8 mouse cellular contexts compared by ENCODE assay signal in the genomic region with DNA sequence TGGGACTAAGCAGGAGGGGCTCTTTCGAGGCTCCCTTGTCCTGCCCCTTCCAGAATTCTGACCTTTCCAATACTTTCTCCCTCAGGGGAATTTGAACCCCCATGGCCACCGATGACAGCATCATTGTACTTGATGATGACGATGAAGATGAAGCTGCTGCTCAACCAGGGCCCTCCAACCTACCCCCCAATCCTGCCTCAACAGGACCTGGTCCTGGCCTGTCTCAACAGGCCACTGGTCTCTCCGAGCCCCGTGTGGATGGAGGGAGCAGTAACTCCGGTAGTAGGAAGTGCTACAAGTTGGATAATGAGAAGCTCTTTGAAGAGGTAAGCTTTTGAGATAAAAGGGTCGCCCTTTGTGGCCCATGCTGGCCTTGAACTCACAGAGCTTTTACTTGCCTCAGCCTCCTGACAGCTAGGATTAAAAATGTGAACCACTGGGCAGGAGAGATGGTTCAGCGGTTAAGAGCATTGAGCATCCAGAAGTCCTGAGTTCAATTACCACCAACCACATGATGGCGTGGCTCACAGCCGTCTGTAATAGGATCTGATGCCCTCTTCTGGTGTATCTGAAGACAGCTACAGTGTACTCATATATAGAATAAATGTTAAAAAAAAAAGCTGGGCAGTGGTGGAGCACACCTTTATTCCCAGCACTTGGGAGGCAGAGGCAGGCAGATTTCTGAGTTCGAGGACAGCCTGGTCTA. TPM values are rescaled to one million over a fixed set of nuclear protein-coding genes. Genes with fewer than 3 reads are reported as not detected.
DNase-seq lines count a peak whose midpoint lies in the region; ATAC-seq and TF ChIP-seq lines count a peak whose summit lies in the region.

No protein-coding gene starts in this region.

- no peak for ATAC-seq in limb, embryonic 12.5 days (ENCODE audit: insufficient number of reproducible peaks, insufficient read depth, low FRiP score, low TSS enrichment, low read depth)
- ATAC-seq in stomach, embryonic 16.5 days (ENCODE audit: insufficient read depth, low FRiP score) = no peak
- no peak for ATAC-seq in inflammation-experienced regulatory T-cells, adult 6 months

- H3K4me2 ChIP-seq in limb, embryonic 12.5 days = peak overlapping the region; percentile 94
- H3K4me2 ChIP-seq in stomach, embryonic 16.5 days (ENCODE audit: low read depth, low read length) = peak overlapping the region; percentile 76

- no peaks in the 10 kb centered on the region; the same call in 1 of the 2 replicates for H3K4me1 ChIP-seq in cerebellum, adult 2 months (ENCODE audit: control insufficient read depth, insufficient read depth, low read length)
- H3K4me1 ChIP-seq in limb, embryonic 12.5 days (replicated peaks) = peaks cover 39% of the 10 kb centered on the region
- H3K4me1 ChIP-seq in stomach, embryonic 16.5 days (ENCODE audit: control insufficient read depth, insufficient read depth, low read length) = peaks cover 20% of the 10 kb centered on the region

- H3K9me3 ChIP-seq in limb, embryonic 12.5 days = no peaks in the 10 kb centered on the region
- H3K9me3 ChIP-seq in stomach, embryonic 16.5 days (replicated peaks; ENCODE audit: control insufficient read depth, low read length) = no peaks in the 10 kb centered on the region

- TF ChIP-seq CTCF in cerebellum, adult 2 months (IDR thresholded peaks at IDR 0.05; ENCODE audit: borderline replicate concordance, insufficient read depth, low read depth, low read length) = 0 out of 2 replicates have a peak, but pooled peaks have one; percentile 2

- H3K36me3 ChIP-seq in limb, embryonic 12.5 days = peaks cover 47% of the 10 kb centered on the region
- H3K36me3 ChIP-seq in stomach, embryonic 16.5 days (ENCODE audit: control insufficient read depth, insufficient read depth, low read length) = peaks cover 24% of the 10 kb centered on the region

- no peak for DNase-seq in cerebellum, adult 2 months
- no peak for DNase-seq in cerebellum, postnatal 10 days
- peak; percentile 29 for DNase-seq in thymus, postnatal 0 days (ENCODE audit: low spot score)
- no peak for DNase-seq in thymus, postnatal 14 days
- no peak for DNase-seq in spleen, postnatal 36 days (ENCODE audit: low spot score in 2 of 2)

- H3K27ac ChIP-seq in cerebellum, adult 2 months (ENCODE audit: insufficient read depth, low read length) = no peak overlapping the region
- H3K27ac ChIP-seq in limb, embryonic 12.5 days = peak overlapping the region; percentile 91; the same call in 1 of the 2 replicates
- peak overlapping the region; percentile 97 for H3K27ac ChIP-seq in stomach, embryonic 16.5 days (ENCODE audit: low read length)

- 38% methylated on average over 11 of the region's 11 CpGs for WGBS in cerebellum, adult 2 months
- 54% methylated on average over 11 of the region's 11 CpGs for WGBS in limb, embryonic 12.5 days
- WGBS in stomach, embryonic 16.5 days = 47% methylated on average over 11 of the region's 11 CpGs

- no peak for TF ChIP-seq POLR2A in cerebellum, adult 2 months (IDR thresholded peaks at IDR 0.05; ENCODE audit: borderline replicate concordance, insufficient read depth, low read length)

- H3K4me3 ChIP-seq in cerebellum, adult 2 months (replicated peaks; ENCODE audit: insufficient read depth, low read depth, low read length) = no peak overlapping the region
- H3K4me3 ChIP-seq in limb, embryonic 12.5 days (replicated peaks) = peak overlapping the region; percentile 75
- H3K4me3 ChIP-seq in stomach, embryonic 16.5 days (replicated peaks; ENCODE audit: low read length) = peak overlapping the region; percentile 92

- peak overlapping the region; percentile 81 for H3K9ac ChIP-seq in limb, embryonic 12.5 days (replicated peaks)
- H3K9ac ChIP-seq in stomach, embryonic 16.5 days (ENCODE audit: low read length) = peak overlapping the region; percentile 94

- H3K27me3 ChIP-seq in cerebellum, adult 2 months (ENCODE audit: control insufficient read depth, insufficient read depth, low read length) = no peaks in the 10 kb centered on the region
- no peaks in the 10 kb centered on the region for H3K27me3 ChIP-seq in limb, embryonic 12.5 days
- no peaks in the 10 kb centered on the region for H3K27me3 ChIP-seq in stomach, embryonic 16.5 days (ENCODE audit: control insufficient read depth, insufficient read depth, low read length)

RNA-seq across cellular contexts. Expression of a gene that starts 1.3 kb away (rescaled TPM):
- polyA plus RNA-seq in cerebellum, adult 2 months (2012; rRNA removed) = 28.6 and 30.4 TPM in 2 replicates
- polyA plus RNA-seq in thymus, postnatal 0 days (2015; fragmentation: Nextera tagmentation; extraction: Ambion mirVana) = 62.9 and 67.8 TPM in 2 replicates
- polyA plus RNA-seq in limb, embryonic 12.5 days (2016; fragmentation: Nextera tagmentation; extraction: Ambion mirVana) = 66.2 and 79.3 TPM in 2 replicates
- 40.9 and 44.4 TPM in 2 replicates for polyA plus RNA-seq in stomach, embryonic 16.5 days (2015; fragmentation: Nextera tagmentation; extraction: Ambion mirVana)
- polyA plus RNA-seq in inflammation-experienced regulatory T-cells, adult 6 months (2017; shearing (Covaris generic)) = 100 to 1,000 TPM; 101 to 116 (median 102) TPM

RNA-seq across cellular contexts. Expression of a gene that starts 5.2 kb away (rescaled TPM):
- polyA plus RNA-seq in cerebellum, adult 2 months (2012; rRNA removed) = 27.7 and 28.5 TPM in 2 replicates
- 131 and 140 TPM in 2 replicates for polyA plus RNA-seq in thymus, postnatal 0 days (2015; fragmentation: Nextera tagmentation; extraction: Ambion mirVana)
- 21.5 and 23.5 TPM in 2 replicates for polyA plus RNA-seq in limb, embryonic 12.5 days (2016; fragmentation: Nextera tagmentation; extraction: Ambion mirVana)
- polyA plus RNA-seq in stomach, embryonic 16.5 days (2015; fragmentation: Nextera tagmentation; extraction: Ambion mirVana) = 58.4 and 68.7 TPM in 2 replicates
- 100 to 1,000 TPM; 367 to 428 (median 385) TPM for polyA plus RNA-seq in inflammation-experienced regulatory T-cells, adult 6 months (2017; shearing (Covaris generic))

RNA-seq across cellular contexts. Expression of a gene that starts 5.2 kb away (rescaled TPM):
- 30.2 and 33.4 TPM in 2 replicates for polyA plus RNA-seq in cerebellum, adult 2 months (2012; rRNA removed)
- 13.8 and 14.9 TPM in 2 replicates for polyA plus RNA-seq in thymus, postnatal 0 days (2015; fragmentation: Nextera tagmentation; extraction: Ambion mirVana)
- 21.8 and 22.4 TPM in 2 replicates for polyA plus RNA-seq in limb, embryonic 12.5 days (2016; fragmentation: Nextera tagmentation; extraction: Ambion mirVana)
- polyA plus RNA-seq in stomach, embryonic 16.5 days (2015; fragmentation: Nextera tagmentation; extraction: Ambion mirVana) = 11.4 and 12.5 TPM in 2 replicates
- polyA plus RNA-seq in inflammation-experienced regulatory T-cells, adult 6 months (2017; shearing (Covaris generic)) = 1 to 10 TPM; 3.7 to 6.8 (median 4.8) TPM

RNA-seq across cellular contexts. Expression of a gene that starts 5.6 kb away (rescaled TPM):
- 0.48 and 0.65 TPM in 2 replicates for polyA plus RNA-seq in cerebellum, adult 2 months (2012; rRNA removed)
- 1.6 and 1.9 TPM in 2 replicates for polyA plus RNA-seq in thymus, postnatal 0 days (2015; fragmentation: Nextera tagmentation; extraction: Ambion mirVana)
- polyA plus RNA-seq in limb, embryonic 12.5 days (2016; fragmentation: Nextera tagmentation; extraction: Ambion mirVana) = 0.46 and 1.1 TPM in 2 replicates
- 0.39 and 0.40 TPM in 2 replicates for polyA plus RNA-seq in stomach, embryonic 16.5 days (2015; fragmentation: Nextera tagmentation; extraction: Ambion mirVana)
- 10 to 100 TPM in 1 of 3 experiments, 1 to 10 TPM in 2; 5.3 to 10.1 (median 5.4) TPM for polyA plus RNA-seq in inflammation-experienced regulatory T-cells, adult 6 months (2017; shearing (Covaris generic))

RNA-seq across cellular contexts. Expression of a gene that starts 18.8 kb away (rescaled TPM):
- polyA plus RNA-seq in cerebellum, adult 2 months (2012; rRNA removed) = 171 and 183 TPM in 2 replicates
- polyA plus RNA-seq in thymus, postnatal 0 days (2015; fragmentation: Nextera tagmentation; extraction: Ambion mirVana) = 37.5 and 42.3 TPM in 2 replicates
- polyA plus RNA-seq in limb, embryonic 12.5 days (2016; fragmentation: Nextera tagmentation; extraction: Ambion mirVana) = 61.3 and 64.2 TPM in 2 replicates
- 43.9 and 44.7 TPM in 2 replicates for polyA plus RNA-seq in stomach, embryonic 16.5 days (2015; fragmentation: Nextera tagmentation; extraction: Ambion mirVana)
- 10 to 100 TPM; 14.3 to 37.4 (median 31.7) TPM for polyA plus RNA-seq in inflammation-experienced regulatory T-cells, adult 6 months (2017; shearing (Covaris generic))
